16 mouse cellular contexts compared by ENCODE assay signal in the genomic region with DNA sequence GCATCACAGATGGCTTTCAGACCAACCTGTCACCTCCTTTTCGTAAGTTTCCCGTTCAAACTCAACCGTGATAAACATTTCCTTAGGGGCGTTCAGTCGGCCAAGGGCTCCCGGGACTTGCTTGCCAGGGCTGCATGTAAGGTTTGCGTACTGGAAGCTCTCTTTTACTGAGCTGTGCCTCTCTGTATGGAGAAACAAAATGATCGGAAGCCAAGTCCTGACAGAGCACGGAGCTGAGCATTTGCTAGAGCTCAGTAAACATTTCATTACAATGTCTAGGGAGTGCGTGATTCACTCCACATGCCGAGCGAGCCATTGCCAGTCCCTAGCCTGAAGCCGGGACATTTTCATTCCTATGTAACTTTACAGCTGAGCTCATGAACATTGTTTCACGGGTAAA. TPM values are rescaled to one million over a fixed set of nuclear protein-coding genes. Genes with fewer than 3 reads are reported as not detected.
A peak's percentile ranks its signal among the peaks of the same experiment; 100 is the strongest.
DNase-seq lines count a peak whose midpoint lies in the region; ATAC-seq and TF ChIP-seq lines count a peak whose summit lies in the region.
"Had no signal": no experiment of that assay in that cellular context is flagged by ENCODE, and none has a peak within 500 bp of the region (broad histone marks: within the 10 kb centered on the region; RNA-seq: fewer than 3 reads in every experiment).

No protein-coding gene starts in this region.

- H3K9me3 ChIP-seq in intestine, embryonic 14.5 days (ENCODE audit: control insufficient read depth, low read length): no peaks in the 10 kb centered on the region
- no peaks in the 10 kb centered on the region for H3K9me3 ChIP-seq in hindbrain, embryonic 10.5 days
- H3K9me3 ChIP-seq in midbrain, postnatal 0 days (ENCODE audit: low read length): no peaks in the 10 kb centered on the region
- H3K9me3 ChIP-seq: heart, embryonic 12.5 days; hindbrain, embryonic 15.5 days; neural tube, embryonic 15.5 days had no signal

- H3K4me2 ChIP-seq in intestine, embryonic 14.5 days (ENCODE audit: low read length): peak overlapping the region; percentile 28; the same call in 1 of the 2 replicates
- no peak overlapping the region for H3K4me2 ChIP-seq in midbrain, postnatal 0 days (ENCODE audit: low read depth, low read length, poor library complexity, severe bottlenecking)
- H3K4me2 ChIP-seq: heart, embryonic 12.5 days; hindbrain, embryonic 15.5 days; neural tube, embryonic 15.5 days had no signal

- peak; percentile 46 to 49 for DNase-seq in cerebellum, postnatal 10 days
- DNase-seq in cerebellum, postnatal 4 days (ENCODE audit: low spot score in 2 of 2): no peak
- peak; percentile 17 for DNase-seq in layer of hippocampus, adult 11-12 months (ENCODE audit: low spot score)
- DNase-seq in layer of hippocampus, postnatal 10 days (ENCODE audit: low spot score in 2 of 2): no peak
- no peak for DNase-seq in intestine, embryonic 14.5 days (ENCODE audit: low spot score)
- peak; percentile 30 for DNase-seq in lung, postnatal 25 days (ENCODE audit: low spot score)
- DNase-seq in hindbrain, embryonic 10.5 days (ENCODE audit: low spot score): no peak
- DNase-seq in midbrain, postnatal 0 days (ENCODE audit: low spot score): no peak
- DNase-seq: gastrocnemius, postnatal 10 days; left cerebral cortex, postnatal 4 days; right cerebral cortex, postnatal 14 days had no signal

- H3K27ac ChIP-seq in intestine, embryonic 14.5 days (ENCODE audit: low read depth): peak overlapping the region; percentile 24; the same call in 1 of the 2 replicates
- no peak overlapping the region for H3K27ac ChIP-seq in hindbrain, embryonic 10.5 days
- no peak overlapping the region for H3K27ac ChIP-seq in midbrain, postnatal 0 days (ENCODE audit: low read depth, low read length)
- H3K27ac ChIP-seq: hindbrain, embryonic 15.5 days; neural tube, embryonic 15.5 days had no signal

- no peak for TF ChIP-seq CTCF in midbrain, postnatal 0 days (IDR thresholded peaks at IDR 0.05)

- no peak overlapping the region for H3K4me3 ChIP-seq in intestine, embryonic 14.5 days (ENCODE audit: low read depth, low read length)
- no peak overlapping the region for H3K4me3 ChIP-seq in hindbrain, embryonic 10.5 days
- no peak overlapping the region for H3K4me3 ChIP-seq in midbrain, postnatal 0 days (ENCODE audit: low read depth, low read length)
- H3K4me3 ChIP-seq: heart, embryonic 12.5 days; hindbrain, embryonic 15.5 days; neural tube, embryonic 15.5 days had no signal

- WGBS in intestine, embryonic 14.5 days: 45% methylated on average over 14 of the region's 14 CpGs
- 85% methylated on average over 14 of the region's 14 CpGs for WGBS in hindbrain, embryonic 10.5 days
- 80% methylated on average over 14 of the region's 14 CpGs for WGBS in midbrain, postnatal 0 days

- peaks cover 2% of the 10 kb centered on the region; the same call in 1 of the 2 replicates for H3K4me1 ChIP-seq in intestine, embryonic 14.5 days (replicated peaks; ENCODE audit: control insufficient read depth, insufficient read depth, low read length)
- H3K4me1 ChIP-seq in hindbrain, embryonic 10.5 days (replicated peaks): no peaks in the 10 kb centered on the region
- no peaks in the 10 kb centered on the region for H3K4me1 ChIP-seq in midbrain, postnatal 0 days (ENCODE audit: insufficient read depth, low read length)
- H3K4me1 ChIP-seq: hindbrain, embryonic 15.5 days; neural tube, embryonic 15.5 days had no signal

- H3K36me3 ChIP-seq in intestine, embryonic 14.5 days (ENCODE audit: control insufficient read depth, insufficient read depth, low read length): no peaks in the 10 kb centered on the region
- H3K36me3 ChIP-seq in hindbrain, embryonic 10.5 days: peaks cover 19% of the 10 kb centered on the region
- no peaks in the 10 kb centered on the region for H3K36me3 ChIP-seq in midbrain, postnatal 0 days (ENCODE audit: insufficient read depth, low read length)
- H3K36me3 ChIP-seq: heart, embryonic 12.5 days; hindbrain, embryonic 15.5 days; neural tube, embryonic 15.5 days had no signal

- no peaks in the 10 kb centered on the region for H3K27me3 ChIP-seq in intestine, embryonic 14.5 days (replicated peaks; ENCODE audit: control insufficient read depth, insufficient read depth, low read length)
- no peaks in the 10 kb centered on the region for H3K27me3 ChIP-seq in hindbrain, embryonic 10.5 days (ENCODE audit: insufficient read depth, poor library complexity, severe bottlenecking)
- H3K27me3 ChIP-seq in midbrain, postnatal 0 days (ENCODE audit: insufficient read depth, low read length): no peaks in the 10 kb centered on the region
- H3K27me3 ChIP-seq: heart, embryonic 12.5 days; hindbrain, embryonic 15.5 days; neural tube, embryonic 15.5 days had no signal

- no peak for ATAC-seq in intestine, embryonic 14.5 days (replicated peaks; ENCODE audit: low FRiP score, low TSS enrichment, low read depth)
- ATAC-seq in midbrain, postnatal 0 days (ENCODE audit: low FRiP score): no peak
- ATAC-seq: midbrain, embryonic 16.5 days had no signal

- no peak overlapping the region for H3K9ac ChIP-seq in intestine, embryonic 14.5 days (ENCODE audit: low read length)
- H3K9ac ChIP-seq in midbrain, postnatal 0 days (replicated peaks; ENCODE audit: low read length, poor library complexity, severe bottlenecking): no peak overlapping the region
- H3K9ac ChIP-seq: heart, embryonic 12.5 days; hindbrain, embryonic 15.5 days; neural tube, embryonic 15.5 days had no signal

RNA-seq across cellular contexts. Expression of gene Scube2, which starts 40.2 kb away (rescaled TPM):
- 1 to 10 TPM; 1.8 to 2.1 TPM for total RNA-seq in layer of hippocampus, postnatal 10 days (2021)
- polyA plus RNA-seq in intestine, embryonic 14.5 days (2014; fragmentation: Nextera tagmentation; extraction: Ambion mirVana): 1.6 and 1.7 TPM in 2 replicates
- polyA plus RNA-seq in hindbrain, embryonic 10.5 days (2016; fragmentation: Nextera tagmentation; extraction: Ambion mirVana): 4.7 and 5.8 TPM in 2 replicates
- total RNA-seq in midbrain, postnatal 0 days (2014; rRNA removed): 3.0 and 4.3 TPM in 2 replicates
- 1.3 and 2.2 TPM in 2 replicates for polyA plus RNA-seq in midbrain, postnatal 0 days (2015; fragmentation: Nextera tagmentation; extraction: Ambion mirVana)
- total RNA-seq: common myeloid progenitor, adult 5-6 weeks had no signal

RNA-seq across cellular contexts. Expression of gene Nrip3, which starts 43.5 kb away (rescaled TPM):
- total RNA-seq in layer of hippocampus, postnatal 10 days (2021): 100 to 1,000 TPM; 168 to 170 TPM
- polyA plus RNA-seq in intestine, embryonic 14.5 days (2014; fragmentation: Nextera tagmentation; extraction: Ambion mirVana): 0.30 and 0.55 TPM in 2 replicates
- polyA plus RNA-seq in hindbrain, embryonic 10.5 days (2016; fragmentation: Nextera tagmentation; extraction: Ambion mirVana): 0.68 and 0.86 TPM in 2 replicates
- 25.4 and 38.5 TPM in 2 replicates for total RNA-seq in midbrain, postnatal 0 days (2014; rRNA removed)
- 17.8 and 21.7 TPM in 2 replicates for polyA plus RNA-seq in midbrain, postnatal 0 days (2015; fragmentation: Nextera tagmentation; extraction: Ambion mirVana)

Comparison
In these comparisons a context has a peak if more than half of its experiments do, and no peak if none do; other contexts are left out.
1. DNase-seq: peak in cerebellum, postnatal 10 days (2 of 2), layer of hippocampus, adult 11-12 months (single experiment) and lung, postnatal 25 days (single experiment); none in cerebellum, postnatal 4 days (0 of 2), layer of hippocampus, postnatal 10 days (0 of 2), intestine, embryonic 14.5 days (single experiment), hindbrain, embryonic 10.5 days (single experiment) and midbrain, postnatal 0 days (single experiment).
2. RNA of gene Nrip3, which starts 43.5 kb away (polyA plus RNA-seq): 17.8 to 21.7 TPM in midbrain, postnatal 0 days; 0.68 to 0.86 TPM in hindbrain, embryonic 10.5 days and 0.30 to 0.55 TPM in intestine, embryonic 14.5 days; every median in the first group is over 10 times any median in the second.